Mouse (Mus musculus) midbrain, postnatal 0 days (tissue): ENCODE measurements around the gene Fam210b. TPM values are rescaled to one million over a fixed set of nuclear protein-coding genes. Genes with fewer than 3 reads are reported as not detected.

ENCODE experiments used
- ATAC-seq: fragments of 200-750 bp; cut with Nextera tagmentation; 2 replicates; pipeline ENCODE4 v1.8.0; 2017; ENCODE audit warnings: moderate number of reproducible peaks, mild to moderate bottlenecking, moderate TSS enrichment, moderate library complexity; ENCODE audit not compliant: low FRiP score
- DNase-seq: peaks from one replicate; pipeline ENCODE4 v3.0.0-alpha.2; 2015; ENCODE audit warnings: low spot score
- H3K27ac ChIP-seq: fragments of 300-500 bp; sonication (generic); 2 replicates; pipeline ENCODE4 v1.5.1; 2014; ENCODE audit warnings: low read depth, mild to moderate bottlenecking, low read length, mixed read lengths
- H3K27me3 ChIP-seq: fragments of 300-500 bp; sonication (generic); 2 replicates; pipeline ENCODE4 v1.6.1; 2014; ENCODE audit warnings: low read length, control low read depth, mixed read lengths; ENCODE audit not compliant: insufficient read depth
- H3K36me3 ChIP-seq: fragments of 300-500 bp; sonication (generic); 2 replicates; pipeline ENCODE4 v1.6.1; 2014; ENCODE audit warnings: low read length, control low read depth, mixed read lengths; ENCODE audit not compliant: insufficient read depth
- H3K4me1 ChIP-seq: fragments of 300-500 bp; sonication (generic); 2 replicates; pipeline ENCODE4 v1.6.1; 2014; ENCODE audit warnings: mild to moderate bottlenecking, control low read depth, antibody characterized with exemption, low read length, mixed read lengths; ENCODE audit not compliant: insufficient read depth
- H3K4me2 ChIP-seq: fragments of 300-500 bp; sonication (generic); 2 replicates; pipeline ENCODE4 v1.6.1; 2014; ENCODE audit warnings: low read depth, mild to moderate bottlenecking, low read length, mixed read lengths; ENCODE audit not compliant: poor library complexity, severe bottlenecking
- H3K4me3 ChIP-seq: fragments of 300-500 bp; sonication (generic); 2 replicates; pipeline ENCODE4 v1.5.1; 2014; ENCODE audit warnings: low read depth, mild to moderate bottlenecking, low read length, moderate library complexity
- H3K9ac ChIP-seq: fragments of 300-500 bp; sonication (generic); replicated peaks from 2 replicates; pipeline ENCODE4 v1.6.1; 2014; ENCODE audit warnings: mild to moderate bottlenecking, low read length, moderate library complexity, mixed read lengths; ENCODE audit not compliant: poor library complexity, severe bottlenecking
- H3K9me3 ChIP-seq: fragments of 300-500 bp; sonication (generic); 2 replicates; pipeline ENCODE4 v1.6.1; 2016; ENCODE audit warnings: low read length, control low read depth
- CTCF ChIP-seq: IDR thresholded peaks from 2 replicates; pipeline ENCODE4 v1.5.1; 2016; ENCODE audit warnings: antibody characterized with exemption, mild to moderate bottlenecking
- WGBS: fragments of 180-500 bp; shearing (Covaris S2); extraction: QIAGEN DNeasy Blood & Tissue Kit; methylation state at CpG from one replicate; pipeline ENCODE4 v1.1.7; 2014; 5-methylcytosine and 5-hydroxymethylcytosine counted together
- polyA plus RNA-seq: library from polyadenylated mRNA; unstranded; fragments of >200 nt; fragmentation: Nextera tagmentation; extraction: Ambion mirVana; gene quantifications from 2 replicates; pipeline ENCODE4 v1.2.1, GENCODE M21; 2015
- total RNA-seq: library from RNA; depleted of rRNA; stranded (reverse); fragments of >200 nt; gene quantifications from 2 replicates; pipeline ENCODE4 v1.2.3, GENCODE M21; 2014; rRNA removed

The Fam210b gene
- total and polyA plus RNA-seq, 2 experiments from 2014 or later: 10.2 to 21.1 TPM

DNA sequence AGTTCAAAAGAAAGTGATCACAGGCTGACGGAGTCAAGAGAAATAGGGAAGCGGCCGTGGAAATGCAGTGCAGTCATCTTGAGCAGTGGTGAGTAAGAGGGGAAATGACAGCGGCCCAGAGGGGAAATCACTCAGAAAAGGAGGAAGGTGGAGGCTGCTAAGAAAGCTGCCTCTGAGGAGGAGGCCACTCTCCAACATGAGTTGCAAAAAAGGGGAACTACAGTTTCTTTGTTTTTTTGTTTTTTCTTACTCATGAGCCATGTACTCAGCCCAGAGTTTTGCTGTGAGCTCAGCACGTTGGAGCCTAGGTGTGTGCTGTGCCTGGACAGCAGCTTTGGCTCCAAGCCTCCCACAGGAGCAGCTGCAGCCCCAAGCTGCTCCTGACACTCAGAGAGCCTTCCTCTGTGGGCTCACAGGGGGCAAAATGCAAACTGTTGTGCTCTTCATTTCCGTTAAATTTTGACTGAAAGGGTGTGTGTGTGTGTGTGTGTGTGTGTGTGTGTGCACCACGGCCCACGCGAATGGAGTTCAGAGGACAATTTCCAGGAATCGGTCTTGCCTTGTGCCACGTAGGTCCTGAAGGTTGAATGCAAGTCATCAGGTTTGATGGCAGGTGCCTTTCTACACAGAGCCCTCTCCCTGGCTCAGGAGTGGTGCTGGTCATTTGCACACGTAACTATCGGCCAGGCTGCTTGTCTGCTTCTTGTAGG lies 55.9 kb downstream of the Fam210b start:
- Histone ChIP-seq H3K4me3 (no peak overlapping the region), H3K9me3 (no peaks in the 10 kb centered on the region), H3K27me3 (no peaks in the 10 kb centered on the region; the same call in 1 of the 2 replicates), H3K4me2 (no peak overlapping the region), H3K9ac (no peak overlapping the region), H3K36me3 (no peaks in the 10 kb centered on the region), H3K27ac (no peak overlapping the region), H3K4me1 (no peaks in the 10 kb centered on the region)
- DNase-seq: no peak
- no peak for ATAC-seq
- no peak for TF ChIP-seq CTCF
- WGBS: 72% methylated on average over 13 of the region's 13 CpGs

DNA sequence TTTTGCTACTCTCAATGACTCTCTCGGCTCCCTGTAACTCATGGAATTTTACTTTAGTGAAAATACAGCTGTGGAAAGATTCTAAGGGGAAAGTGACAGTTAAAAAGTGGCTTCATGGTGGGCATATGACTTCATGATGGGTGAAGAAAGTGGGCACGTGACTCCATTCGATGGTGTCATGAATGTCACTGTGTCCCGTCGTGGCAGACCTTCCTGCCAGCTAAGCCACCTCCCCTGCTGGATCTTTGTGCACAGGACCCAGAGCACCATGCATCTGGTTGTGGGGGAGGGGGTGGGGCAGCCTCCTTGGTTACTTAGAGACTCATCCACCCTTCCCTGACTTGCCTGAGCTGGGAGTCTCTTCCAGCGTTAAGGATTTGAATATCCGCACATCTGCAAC lies 58.9 kb downstream of the Fam210b start:
- no peaks in the 10 kb centered on the region for H3K9me3 ChIP-seq
- no peak overlapping the region for H3K9ac ChIP-seq
- no peak for ATAC-seq
- no peak for DNase-seq
- no peak overlapping the region for H3K4me2 ChIP-seq
- H3K4me3 ChIP-seq: no peak overlapping the region
- no peaks in the 10 kb centered on the region for H3K36me3 ChIP-seq
- H3K27me3 ChIP-seq: no peaks in the 10 kb centered on the region; the same call in 1 of the 2 replicates
- 55% methylated on average over 7 of the region's 7 CpGs for WGBS
- no peaks in the 10 kb centered on the region for H3K4me1 ChIP-seq
- H3K27ac ChIP-seq: no peak overlapping the region
- TF ChIP-seq CTCF: no peak

DNA sequence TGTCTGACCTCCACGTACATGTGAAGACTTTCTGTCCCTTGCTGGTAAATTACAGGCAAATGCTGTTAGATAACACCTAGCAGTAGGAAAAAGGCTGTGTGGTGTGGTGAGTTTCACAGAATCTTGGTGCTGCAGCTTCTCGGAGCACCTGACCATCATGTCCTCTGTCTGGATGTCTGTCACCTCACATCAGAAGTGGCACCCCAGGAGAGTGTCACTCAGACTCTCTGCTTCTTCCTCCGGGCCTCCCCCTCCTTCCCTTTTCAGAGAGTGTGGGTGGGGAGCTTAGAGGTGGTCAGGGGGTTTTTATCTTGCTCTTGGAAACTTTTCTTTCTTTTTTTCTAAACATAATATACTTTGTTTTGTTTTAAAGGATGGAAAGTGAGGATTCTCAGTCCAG lies 59.6 kb downstream of the Fam210b start:
- no peak for TF ChIP-seq CTCF
- ATAC-seq: no peak

More for the DNA sequence above, 59.6 kb downstream of the Fam210b start:
- Histone ChIP-seq H3K4me2 (no peak overlapping the region), H3K27me3 (no peaks in the 10 kb centered on the region; the same call in 1 of the 2 replicates), H3K36me3 (no peaks in the 10 kb centered on the region), H3K9me3 (no peaks in the 10 kb centered on the region), H3K9ac (no peak overlapping the region), H3K27ac (no peak overlapping the region), H3K4me1 (no peaks in the 10 kb centered on the region), H3K4me3 (no peak overlapping the region)
- DNase-seq: no peak
- 74% methylated on average over 3 of the region's 3 CpGs for WGBS

Other genes starting within 250 kb of the Fam210b start
- 0.60 and 0.71 TPM in 2 replicates for gene Mc3r, start 97.1 kb upstream of the Fam210b start, total RNA-seq
- gene Mc3r, start 97.1 kb upstream of the Fam210b start, polyA plus RNA-seq: 0.94 and 1.1 TPM in 2 replicates
- 4.2 and 7.6 TPM in 2 replicates for gene Aurka, start 25.0 kb downstream of the Fam210b start, total RNA-seq
- 5.9 and 6.2 TPM in 2 replicates for gene Aurka, start 25.0 kb downstream of the Fam210b start, polyA plus RNA-seq
- gene Cstf1, start 25.1 kb downstream of the Fam210b start, total RNA-seq: 26.6 and 28.0 TPM in 2 replicates
- 25.0 and 27.0 TPM in 2 replicates for gene Cstf1, start 25.1 kb downstream of the Fam210b start, polyA plus RNA-seq
- gene Cass4, start 48.2 kb downstream of the Fam210b start, total RNA-seq: 0.05 and 0.52 TPM in 2 replicates
- gene Cass4, start 48.2 kb downstream of the Fam210b start, polyA plus RNA-seq: 0.07 and 0.11 TPM in 2 replicates
- 62.0 and 67.0 TPM in 2 replicates for gene Rtf2, start 95.0 kb downstream of the Fam210b start, total RNA-seq
- 85.0 and 89.2 TPM in 2 replicates for gene Rtf2, start 95.0 kb downstream of the Fam210b start, polyA plus RNA-seq
- gene Gcnt7, start 113.0 kb downstream of the Fam210b start, total RNA-seq: not detected in 2 replicates
- 0.77 and 1.2 TPM in 2 replicates for gene Gcnt7, start 113.0 kb downstream of the Fam210b start, polyA plus RNA-seq
- not detected in 2 replicates for gene Fam209, start 127.0 kb downstream of the Fam210b start, total RNA-seq
- 0.43 and 0.47 TPM in 2 replicates for gene Fam209, start 127.0 kb downstream of the Fam210b start, polyA plus RNA-seq
- 0.24 TPM in 1 of 2 replicates, not detected in the other for gene Tfap2c, start 204.0 kb downstream of the Fam210b start, total RNA-seq
- not detected in 2 replicates for gene Tfap2c, start 204.0 kb downstream of the Fam210b start, polyA plus RNA-seq